Mouse (Mus musculus): ENCODE data around the gene D1Ertd622e. TPM values are rescaled to one million over a fixed set of nuclear protein-coding genes. Genes with fewer than 3 reads are reported as not detected.
A peak's percentile ranks its signal among the peaks of the same experiment; 100 is the strongest.

D1Ertd622e gene
- polyA plus RNA-seq, 2 experiments = 33.8 to 48.9 TPM

GRCm38 (mm10) chr1:97647037-97647436 is 14.8 kb downstream of the D1Ertd622e start:
- ATAC-seq (ENCODE audit: insufficient read depth) (no peak), DNase-seq (ENCODE audit: low read depth in 3 of 3, low spot score in 3 of 3) (no peak)
- peak; percentile 80 for TF ChIP-seq CTCF (IDR thresholded peaks at IDR 0.05; ENCODE audit: low read depth)
- TF ChIP-seq EP300 (IDR thresholded peaks at IDR 0.05; ENCODE audit: low read depth) = no peak
- WGBS (ENCODE audit: insufficient replicate concordance) = 89% methylated on average over 1 of the region's 1 CpGs
- Histone ChIP-seq H3K4me1 (replicated peaks; ENCODE audit: control insufficient read depth in 2 of 2, insufficient read depth in 2 of 2, low read length in 1 of 2) (peaks cover 9 to 16% of the 10 kb centered on the region in 2 experiments; a peak in 3 of 4 replicates), H3K9me3 (ENCODE audit: control insufficient read depth, low read length) (no peaks in the 10 kb centered on the region), H3K27ac (no peak overlapping the region), H3K4me3 (ENCODE audit: insufficient read depth in 1 of 2, low read depth in 2 of 2, low read length in 2 of 2) (no peak overlapping the region), H3K9ac (replicated peaks) (no peak overlapping the region), H3K36me3 (replicated peaks; ENCODE audit: control insufficient read depth, insufficient read depth, low read depth) (peaks cover 52% of the 10 kb centered on the region), H3K27me3 (ENCODE audit: control insufficient read depth, insufficient read depth, low read length) (no peaks in the 10 kb centered on the region), H3K4me2 (ENCODE audit: low read depth) (no peak overlapping the region)

- no peak overlapping the region for H3K27ac ChIP-seq
- peaks cover 15 to 20% of the 10 kb centered on the region in 2 experiments for H3K4me1 ChIP-seq (replicated peaks; ENCODE audit: control insufficient read depth in 2 of 2, insufficient read depth in 2 of 2, low read length in 1 of 2)
- H3K36me3 ChIP-seq (replicated peaks; ENCODE audit: control insufficient read depth, insufficient read depth, low read depth) = peaks cover 17% of the 10 kb centered on the region
- no peak overlapping the region for H3K4me3 ChIP-seq (ENCODE audit: insufficient read depth in 1 of 2, low read depth in 2 of 2, low read length in 2 of 2)
- WGBS (ENCODE audit: insufficient replicate concordance) = 84% methylated on average over 8 of the region's 8 CpGs
- DNase-seq (ENCODE audit: low read depth in 3 of 3, low spot score in 3 of 3) = no peak
- H3K9me3 ChIP-seq (ENCODE audit: control insufficient read depth, low read length) = no peaks in the 10 kb centered on the region
- TF ChIP-seq CTCF (IDR thresholded peaks at IDR 0.05; ENCODE audit: low read depth) = no peak
- TF ChIP-seq EP300 (IDR thresholded peaks at IDR 0.05; ENCODE audit: low read depth) = no peak
- no peak overlapping the region for H3K4me2 ChIP-seq (ENCODE audit: low read depth)
- H3K9ac ChIP-seq (replicated peaks) = no peak overlapping the region
- no peak for ATAC-seq (ENCODE audit: insufficient read depth)
- no peaks in the 10 kb centered on the region for H3K27me3 ChIP-seq (ENCODE audit: control insufficient read depth, insufficient read depth, low read length)
Observed at GRCm38 (mm10) chr1:97634104-97634503, 27.8 kb downstream of the D1Ertd622e start.

- Histone ChIP-seq H3K4me2 (ENCODE audit: low read depth) (peak overlapping the region; percentile 36), H3K9ac (replicated peaks) (0 out of 2 replicates have a peak overlapping the region, but pooled peaks have one; percentile 2), H3K36me3 (replicated peaks; ENCODE audit: control insufficient read depth, insufficient read depth, low read depth) (peaks cover 6% of the 10 kb centered on the region; the same call in 1 of the 2 replicates), H3K4me1 (replicated peaks; ENCODE audit: control insufficient read depth in 2 of 2, insufficient read depth in 2 of 2, low read length in 1 of 2) (peaks cover 15 to 20% of the 10 kb centered on the region in 2 experiments), H3K27me3 (ENCODE audit: control insufficient read depth, insufficient read depth, low read length) (no peaks in the 10 kb centered on the region), H3K27ac (peak overlapping the region; percentile 46), H3K4me3 (ENCODE audit: insufficient read depth in 1 of 2, low read depth in 2 of 2, low read length in 2 of 2) (no peak overlapping the region), H3K9me3 (ENCODE audit: control insufficient read depth, low read length) (no peaks in the 10 kb centered on the region)
- ATAC-seq (ENCODE audit: insufficient read depth) (peak; percentile 87), DNase-seq (ENCODE audit: low read depth in 3 of 3, low spot score in 3 of 3) (peak; percentile 57 to 69 (median 60))
- 26% methylated on average over 10 of the region's 11 CpGs for WGBS (ENCODE audit: insufficient replicate concordance)
- TF ChIP-seq EP300 (IDR thresholded peaks at IDR 0.05; ENCODE audit: low read depth) (peak; percentile 78), CTCF (IDR thresholded peaks at IDR 0.05; ENCODE audit: low read depth) (no peak)
Observed at GRCm38 (mm10) chr1:97632545-97633256, 29.2 kb downstream of the D1Ertd622e start.

- no peak for TF ChIP-seq CTCF (IDR thresholded peaks at IDR 0.05; ENCODE audit: low read depth)
- H3K4me1 ChIP-seq (replicated peaks; ENCODE audit: control insufficient read depth in 2 of 2, insufficient read depth in 2 of 2, low read length in 1 of 2) = peaks cover 15 to 20% of the 10 kb centered on the region in 2 experiments
Observed at GRCm38 (mm10) chr1:97631843-97632470, 29.9 kb downstream of the D1Ertd622e start.

GRCm38 (mm10) chr1:97630146-97630545 is 31.7 kb downstream of the D1Ertd622e start:
- H3K9ac ChIP-seq (replicated peaks) = no peak overlapping the region
- 80% methylated on average over 5 of the region's 5 CpGs for WGBS (ENCODE audit: insufficient replicate concordance)
- no peak for DNase-seq (ENCODE audit: low read depth in 3 of 3, low spot score in 3 of 3)
- ATAC-seq (ENCODE audit: insufficient read depth) = no peak
- no peak overlapping the region for H3K27ac ChIP-seq
- H3K36me3 ChIP-seq (replicated peaks; ENCODE audit: control insufficient read depth, insufficient read depth, low read depth) = no peaks in the 10 kb centered on the region; the same call in 1 of the 2 replicates
- H3K9me3 ChIP-seq (ENCODE audit: control insufficient read depth, low read length) = no peaks in the 10 kb centered on the region
- no peak overlapping the region for H3K4me3 ChIP-seq (ENCODE audit: insufficient read depth in 1 of 2, low read depth in 2 of 2, low read length in 2 of 2)
- no peak overlapping the region for H3K4me2 ChIP-seq (ENCODE audit: low read depth)
- H3K4me1 ChIP-seq (replicated peaks; ENCODE audit: control insufficient read depth in 2 of 2, insufficient read depth in 2 of 2, low read length in 1 of 2) = peaks cover 15 to 22% of the 10 kb centered on the region in 2 experiments
- H3K27me3 ChIP-seq (ENCODE audit: control insufficient read depth, insufficient read depth, low read length) = no peaks in the 10 kb centered on the region
- TF ChIP-seq EP300 (IDR thresholded peaks at IDR 0.05; ENCODE audit: low read depth) (no peak), CTCF (IDR thresholded peaks at IDR 0.05; ENCODE audit: low read depth) (no peak)

More at GRCm38 (mm10) chr1:97631843-97632470, 29.9 kb downstream of the D1Ertd622e start:
- H3K4me3 ChIP-seq (ENCODE audit: insufficient read depth in 1 of 2, low read depth in 2 of 2, low read length in 2 of 2) = no peak overlapping the region
- peaks cover 4% of the 10 kb centered on the region; the same call in 1 of the 2 replicates for H3K36me3 ChIP-seq (replicated peaks; ENCODE audit: control insufficient read depth, insufficient read depth, low read depth)
- no peaks in the 10 kb centered on the region for H3K9me3 ChIP-seq (ENCODE audit: control insufficient read depth, low read length)
- H3K9ac ChIP-seq (replicated peaks) = no peak overlapping the region
- DNase-seq (ENCODE audit: low read depth in 3 of 3, low spot score in 3 of 3) (no peak), ATAC-seq (ENCODE audit: insufficient read depth) (no peak)
- peak overlapping the region; percentile 36; the same call in 1 of the 2 replicates for H3K4me2 ChIP-seq (ENCODE audit: low read depth)
- 35% methylated on average over 5 of the region's 5 CpGs for WGBS (ENCODE audit: insufficient replicate concordance)
- H3K27me3 ChIP-seq (ENCODE audit: control insufficient read depth, insufficient read depth, low read length) = no peaks in the 10 kb centered on the region
- peak overlapping the region; percentile 39; the same call in 1 of the 2 replicates for H3K27ac ChIP-seq

Data from liver, embryonic 14.5 days (tissue).